Mouse (Mus musculus) frontal cortex, adult (tissue): ENCODE measurements around the gene Adgrf1.

ENCODE experiments used
- ATAC-seq: cut with Nextera tagmentation; 2 replicates; pipeline ENCODE4 v1.9.2; 2017; ENCODE audit warnings: mild to moderate bottlenecking, moderate library complexity, mixed read lengths; ENCODE audit not compliant: low TSS enrichment

Adgrf1 gene

DNA sequence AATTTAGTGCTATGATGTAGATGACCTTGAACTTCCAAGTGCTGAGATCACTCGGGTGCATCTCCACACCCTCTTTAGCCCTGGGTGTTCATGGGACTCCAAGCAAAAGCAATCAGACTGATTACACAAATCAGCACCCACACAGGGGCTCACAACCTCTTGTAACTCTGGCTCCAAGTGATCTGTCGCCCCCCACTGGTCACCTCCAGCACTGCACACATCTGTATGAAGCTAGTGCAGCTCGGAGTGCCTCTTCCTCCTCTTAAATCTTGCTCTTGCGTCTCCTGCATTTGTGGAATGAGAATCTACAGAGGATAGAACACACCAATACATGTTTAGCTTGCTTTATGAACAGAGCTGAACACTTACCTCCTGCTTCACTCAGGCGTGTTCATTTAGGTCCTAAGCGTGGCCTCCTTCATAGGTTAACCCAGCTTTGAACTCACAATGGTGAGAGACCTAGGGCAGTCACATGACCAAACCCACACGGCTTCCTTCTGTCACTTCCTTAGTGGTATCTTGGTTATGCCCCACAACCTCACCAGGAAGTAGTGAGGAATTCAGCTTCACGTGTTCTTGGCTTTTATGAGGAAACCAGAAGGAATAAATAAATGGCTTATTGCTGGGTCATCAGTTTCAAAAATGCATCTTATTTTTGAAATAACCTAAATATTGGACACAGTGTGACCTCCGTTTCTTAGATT is 2.9 kb upstream of the Adgrf1 start:
- no peak for ATAC-seq

DNA sequence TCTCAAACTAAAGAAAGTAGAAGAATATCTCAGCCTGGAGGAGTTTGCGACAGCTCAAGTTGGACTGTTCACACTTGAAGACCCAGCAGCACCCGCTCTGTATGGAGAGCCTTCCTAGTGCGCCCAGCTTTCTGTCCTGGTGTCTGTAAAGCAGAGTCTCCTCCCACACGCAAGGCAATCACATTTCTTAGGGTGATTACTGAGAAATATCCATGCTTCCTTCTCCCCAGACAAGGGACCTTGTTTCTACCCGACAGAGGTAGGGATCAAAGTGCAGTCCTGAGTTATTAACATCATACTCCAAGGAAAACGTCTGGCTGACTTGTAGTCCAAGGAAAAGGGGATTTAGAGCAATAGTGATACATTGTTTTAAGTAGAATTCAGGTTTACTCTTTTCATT is 6.1 kb downstream of the Adgrf1 start:
- ATAC-seq, result no peak

DNA sequence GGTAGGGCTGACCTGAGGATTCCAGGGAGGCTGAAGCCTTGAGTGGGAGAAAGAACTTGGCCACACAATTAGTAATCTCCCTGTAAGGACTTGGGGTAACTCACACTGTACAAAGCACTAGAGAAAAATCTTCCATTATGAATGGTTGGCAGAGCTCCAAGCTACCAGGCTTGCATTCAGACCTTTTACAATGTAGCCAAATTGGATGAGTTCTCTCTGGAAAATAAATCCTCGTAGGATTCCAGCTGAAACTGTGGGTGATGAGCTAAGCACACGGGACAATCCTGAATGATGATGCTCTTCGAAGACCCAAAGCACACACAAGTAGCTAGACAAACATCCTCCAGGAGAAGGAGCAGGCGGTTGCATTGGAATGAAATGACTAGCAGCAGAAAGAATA is 7.1 kb downstream of the Adgrf1 start:
- ATAC-seq, result peak; percentile 55

DNA sequence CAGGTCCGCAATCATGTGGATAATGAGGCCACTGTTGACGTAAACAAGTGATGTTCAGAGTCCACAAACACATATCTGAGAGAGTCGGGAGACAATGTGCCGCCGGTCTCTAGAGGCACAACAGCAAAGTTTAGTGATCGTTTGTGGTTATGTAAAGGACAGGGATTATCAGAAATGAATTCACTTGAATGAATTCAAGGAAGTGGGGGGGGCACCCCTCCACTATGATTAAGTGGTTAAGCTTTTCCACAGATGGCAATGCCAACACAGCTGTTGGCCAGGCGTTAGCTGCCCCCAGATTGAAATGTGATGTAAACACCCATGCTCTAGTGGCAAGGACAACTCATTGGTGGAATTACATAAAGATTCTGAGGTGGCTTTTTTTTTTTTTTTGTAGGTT is 9.5 kb downstream of the Adgrf1 start:
- ATAC-seq, result no peak

DNA sequence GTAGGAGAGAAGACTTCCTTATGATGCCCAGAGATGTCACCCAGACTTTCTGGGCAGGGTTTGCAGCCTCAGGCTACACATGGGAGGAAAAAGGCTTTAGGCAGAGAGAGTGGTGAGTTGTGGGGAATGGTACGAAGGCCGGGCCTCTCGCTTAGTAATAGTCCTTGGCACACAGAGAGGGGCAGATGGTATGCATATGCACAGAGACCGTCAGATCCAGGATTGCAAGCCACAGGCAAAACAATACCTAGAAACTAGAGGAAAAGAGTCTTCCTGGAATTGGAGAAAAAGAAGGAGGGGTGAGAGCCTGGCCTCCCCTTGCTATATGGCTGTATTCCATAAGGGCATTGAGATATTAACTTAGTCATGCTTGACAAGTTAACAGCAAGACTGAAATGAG is 12.2 kb downstream of the Adgrf1 start:
- ATAC-seq, result peak; percentile 85

DNA sequence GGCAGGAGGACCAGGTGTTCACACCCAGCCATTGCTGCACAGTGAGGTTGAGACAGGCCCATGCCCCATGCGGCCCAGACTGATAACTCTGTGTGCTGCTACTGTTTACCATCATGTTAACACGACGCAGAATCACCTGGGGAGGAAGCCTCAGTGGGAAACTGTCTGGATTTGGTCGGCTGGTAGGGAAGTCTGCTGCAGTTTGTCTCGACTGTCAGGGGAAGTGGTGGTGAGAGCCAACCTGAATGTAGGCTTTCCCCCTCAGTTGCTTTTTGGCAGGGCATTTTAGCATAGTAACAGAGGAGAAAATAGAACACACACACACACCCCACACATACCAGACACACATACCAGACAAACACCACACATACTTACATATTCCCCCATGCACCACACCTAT is 12.7 kb downstream of the Adgrf1 start:
- ATAC-seq, result peak; percentile 55; the same call in 1 of the 2 replicates

DNA sequence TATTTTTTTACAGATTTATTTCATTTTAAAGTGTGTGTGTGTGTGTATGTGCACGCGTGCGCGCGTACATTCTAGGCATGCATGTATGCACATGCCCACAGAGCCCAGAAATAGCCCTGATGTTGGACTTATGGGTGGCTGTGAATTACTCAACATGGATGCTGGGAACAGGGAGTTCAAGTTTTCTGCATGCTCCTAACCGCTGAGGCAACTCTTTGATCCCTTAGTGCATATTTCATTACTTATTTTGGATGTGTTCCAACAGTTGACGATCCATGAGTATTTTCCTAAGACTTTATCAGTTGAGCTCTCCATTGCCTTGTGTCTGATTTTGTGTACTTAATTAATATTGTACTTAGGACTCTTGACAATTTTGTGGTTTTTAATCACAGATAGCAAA is 29.4 kb downstream of the Adgrf1 start:
- ATAC-seq, result no peak

DNA sequence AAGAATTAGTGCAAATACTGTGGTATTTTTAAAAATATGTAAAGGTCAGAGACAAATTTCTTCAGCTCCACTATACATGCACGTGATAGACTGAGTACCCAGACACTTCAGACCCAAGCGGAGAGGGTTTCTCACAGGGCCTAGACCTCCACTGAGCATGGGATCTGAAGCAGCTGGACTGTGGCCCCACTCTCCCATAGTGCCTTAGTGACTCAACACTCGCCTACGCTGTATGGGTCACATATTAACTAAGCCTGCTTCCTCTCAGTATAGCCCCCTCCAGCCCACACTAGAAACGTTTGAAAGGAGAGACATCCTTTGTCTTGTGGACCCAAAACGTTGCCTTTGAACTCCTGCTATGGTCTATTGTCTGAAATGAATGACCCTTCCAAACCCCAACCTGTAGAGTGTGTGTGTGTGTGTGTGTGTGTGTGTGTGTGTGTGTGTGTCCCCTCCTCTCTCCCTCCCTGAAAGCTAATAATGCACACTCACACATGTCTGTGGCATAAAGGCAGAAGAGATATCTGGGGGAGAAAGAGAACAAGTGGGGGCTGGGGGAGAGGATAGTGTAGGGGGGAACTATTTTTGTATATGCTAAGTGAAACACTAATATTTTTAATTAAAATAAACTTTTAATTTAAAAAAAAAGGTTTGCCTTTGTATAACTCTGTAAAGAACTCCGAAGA is 56.0 kb downstream of the Adgrf1 start:
- ATAC-seq, result no peak

DNA sequence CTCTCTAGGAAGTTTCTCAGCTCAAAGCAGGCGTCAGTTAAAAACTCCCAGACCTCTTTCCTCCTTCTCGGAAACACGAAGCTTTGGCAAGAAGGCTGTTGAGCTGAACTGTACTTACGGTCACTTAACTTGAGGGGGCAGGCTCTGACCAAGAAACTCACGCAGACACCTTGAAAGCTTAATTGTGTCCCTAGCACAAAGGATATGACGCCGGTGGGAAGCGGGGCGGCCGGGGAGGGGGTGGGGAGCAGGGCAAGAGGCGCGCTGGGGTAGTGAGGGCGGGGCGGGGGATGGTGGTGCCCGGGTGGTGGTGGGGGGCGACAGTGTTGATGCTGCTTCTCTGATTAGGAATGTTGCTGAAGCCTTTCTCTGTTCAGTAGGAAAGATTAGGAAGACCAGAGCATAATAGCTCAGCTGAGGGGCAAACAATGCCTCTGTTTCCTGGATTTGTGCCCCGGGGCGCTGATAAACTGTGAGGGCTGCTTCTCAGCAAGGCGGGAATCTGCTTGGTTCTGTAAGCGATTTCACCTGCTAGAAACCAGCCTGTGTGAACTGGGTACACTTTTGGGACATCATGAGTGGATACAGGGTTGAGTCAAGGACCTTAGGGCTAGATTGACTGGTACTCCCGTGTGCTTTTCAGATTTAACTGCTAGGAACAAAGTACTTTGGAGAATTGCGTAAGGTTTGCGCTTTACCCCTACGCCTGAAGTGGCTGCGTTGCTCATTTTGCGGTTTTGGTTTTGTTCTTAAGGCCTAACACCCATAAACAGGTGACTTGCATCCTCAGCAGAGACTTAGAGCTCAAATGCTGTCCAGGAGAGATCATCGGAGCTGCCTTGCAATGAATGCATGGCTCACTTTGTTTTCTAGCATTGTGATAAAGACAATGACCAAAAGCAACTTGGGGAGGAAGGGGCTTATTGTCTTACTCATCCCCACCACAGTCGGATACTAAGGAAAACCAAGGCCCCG is 56.9 kb downstream of the Adgrf1 start:
- ATAC-seq, result peak; percentile 59; the same call in 1 of the 2 replicates

DNA sequence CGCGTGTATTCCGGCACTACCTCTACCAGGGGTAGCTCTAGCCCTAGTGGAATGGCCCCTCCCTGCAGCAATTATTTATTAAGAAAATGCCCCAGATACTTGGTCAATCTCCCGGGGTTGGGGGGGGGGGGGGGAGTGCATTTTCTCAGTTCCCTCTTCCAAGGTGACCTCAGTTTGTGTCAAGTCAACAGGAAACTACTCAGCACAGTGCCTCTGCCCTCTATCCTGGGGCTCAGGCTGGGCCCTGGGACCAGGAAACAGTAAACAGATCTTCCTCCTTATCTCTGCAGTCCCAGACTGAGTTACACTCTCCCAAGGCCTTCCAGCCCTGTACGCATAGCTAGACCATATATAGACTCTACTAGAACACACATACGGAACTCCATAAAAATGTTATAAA is 57.7 kb downstream of the Adgrf1 start:
- ATAC-seq, result no peak

DNA sequence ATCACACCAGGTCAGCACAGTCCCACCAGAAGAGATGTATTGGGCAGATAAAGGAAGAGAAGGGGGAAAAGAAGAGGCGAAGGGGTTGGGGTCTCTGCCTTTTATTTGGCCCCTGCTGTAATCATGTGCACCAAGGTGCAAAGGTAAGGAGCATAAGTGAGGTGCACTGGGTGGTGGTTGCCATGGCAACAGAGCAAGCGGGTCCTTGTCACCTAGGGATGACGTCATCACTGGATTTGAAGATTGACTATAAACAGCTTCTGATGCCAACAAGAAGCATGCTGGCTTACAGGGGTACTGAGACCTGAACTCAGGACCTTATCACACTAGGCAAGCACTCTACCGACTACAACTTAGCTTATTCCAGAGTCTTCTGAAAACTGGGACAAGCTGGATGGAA is 59.1 kb downstream of the Adgrf1 start:
- no peak for ATAC-seq

DNA sequence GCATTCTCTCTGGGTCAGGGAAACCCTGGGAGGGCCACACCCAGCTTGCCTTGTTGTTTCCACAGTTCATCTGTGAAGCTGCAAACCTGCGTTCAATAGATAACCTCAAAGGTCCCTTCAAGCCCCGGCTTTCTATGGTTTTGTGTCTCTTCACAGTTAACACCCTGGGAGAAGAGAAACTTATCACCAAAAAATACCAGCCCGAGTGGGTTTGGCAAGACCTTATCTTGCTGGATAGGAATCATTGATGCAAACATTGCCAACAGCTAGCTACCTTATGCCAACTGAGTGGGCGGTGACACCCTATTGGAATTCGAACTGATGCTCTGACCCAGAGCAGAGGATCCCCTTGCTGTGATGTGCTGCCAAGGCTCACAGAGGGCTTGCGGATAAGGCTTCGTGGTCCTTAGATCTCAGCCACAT is 59.6 kb downstream of the Adgrf1 start:
- no peak for ATAC-seq

DNA sequence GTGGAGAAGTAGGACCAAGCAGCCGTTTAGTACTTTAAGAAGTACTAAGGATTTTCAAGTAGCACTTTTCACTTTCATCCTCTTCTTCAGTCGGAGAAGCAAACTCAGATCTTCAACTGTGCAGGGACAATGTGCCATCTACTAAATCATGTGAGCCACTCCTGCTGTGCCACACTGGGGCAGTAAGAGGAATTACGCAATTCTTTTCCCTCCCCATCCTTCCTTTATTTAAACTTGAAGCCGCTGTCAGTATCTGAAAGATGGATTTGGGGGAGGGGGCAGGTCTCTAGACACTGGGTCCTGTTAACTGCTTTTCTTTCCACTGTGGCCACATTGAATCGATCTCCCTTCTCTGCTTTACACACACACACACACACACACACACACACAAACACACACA is 62.6 kb downstream of the Adgrf1 start:
- ATAC-seq, result no peak

DNA sequence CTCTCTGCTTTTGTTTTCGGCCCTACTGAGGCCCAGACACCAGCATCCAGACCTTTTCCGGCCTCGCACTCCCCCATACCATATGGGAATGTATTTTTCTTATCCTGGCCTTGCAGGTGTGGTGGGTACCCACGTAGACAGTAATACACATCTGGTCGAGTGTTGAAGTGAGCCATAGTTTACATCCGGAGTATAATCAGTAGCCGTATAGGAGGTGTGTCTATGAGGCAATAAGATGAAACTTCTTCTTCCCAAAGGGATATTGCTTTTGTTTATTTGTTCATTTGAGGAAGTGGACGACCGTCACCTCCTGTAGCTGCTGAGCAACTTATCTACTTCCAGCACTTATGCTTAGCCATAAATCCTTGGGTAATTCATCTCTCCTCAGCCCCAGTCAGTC is 63.9 kb downstream of the Adgrf1 start:
- no peak for ATAC-seq

DNA sequence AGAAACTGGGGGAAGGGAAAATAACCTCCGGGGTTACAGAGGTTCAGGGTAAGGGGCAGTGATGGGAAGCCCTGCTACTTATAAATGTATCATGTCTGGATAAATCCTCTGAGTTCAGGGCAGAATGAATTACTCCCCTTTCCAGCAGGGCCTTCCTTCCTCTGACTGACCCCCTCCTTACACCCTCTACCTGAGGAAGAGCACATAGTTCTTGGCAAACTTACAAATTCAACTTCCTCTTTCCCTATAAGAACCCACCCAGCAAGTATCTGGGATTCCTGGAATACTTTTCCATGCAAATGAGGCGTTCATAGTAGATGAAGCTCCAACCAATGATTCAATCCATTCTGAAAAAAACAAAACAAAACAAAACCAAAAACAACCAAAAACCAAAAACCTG is 67.5 kb downstream of the Adgrf1 start:
- no peak for ATAC-seq

DNA sequence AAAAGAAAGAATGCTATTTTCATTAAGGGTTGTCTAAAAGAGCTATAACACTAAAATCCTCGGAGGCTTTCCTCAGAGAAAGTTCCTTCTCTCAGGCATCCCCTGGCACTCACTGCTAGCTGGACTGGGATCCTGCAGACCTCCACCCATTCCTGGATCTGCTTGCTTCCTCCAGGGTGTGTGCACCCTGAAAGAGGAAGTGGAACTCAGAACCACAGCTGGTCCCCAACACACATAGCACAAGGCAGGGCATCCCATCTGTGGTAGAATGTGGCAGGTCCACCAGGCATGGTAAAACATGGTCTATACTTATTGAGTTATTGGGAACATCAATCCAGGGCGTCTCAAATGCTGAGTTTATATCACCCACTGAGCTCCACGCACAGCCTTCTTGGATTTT is 68.2 kb downstream of the Adgrf1 start:
- no peak for ATAC-seq

DNA sequence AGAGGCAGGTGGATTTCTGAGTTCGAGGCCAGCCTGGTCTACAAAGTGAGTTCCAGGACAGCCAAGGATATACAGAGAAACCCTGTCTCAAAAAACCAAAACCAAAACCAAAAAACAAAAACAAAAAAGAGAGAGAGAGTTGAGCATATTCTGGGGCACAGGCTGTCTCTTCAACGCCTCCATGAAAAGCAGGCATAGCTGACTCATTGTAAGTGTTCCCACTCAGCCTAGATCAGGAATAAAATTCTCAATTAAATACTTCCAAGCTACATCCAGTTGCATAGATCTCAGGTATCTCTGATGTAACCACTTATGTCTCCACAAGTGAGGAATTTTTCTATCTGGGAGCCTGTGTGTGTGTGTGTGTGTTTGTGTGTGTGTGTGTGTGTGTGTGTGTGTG is 76.4 kb downstream of the Adgrf1 start:
- peak; percentile 99 for ATAC-seq

DNA sequence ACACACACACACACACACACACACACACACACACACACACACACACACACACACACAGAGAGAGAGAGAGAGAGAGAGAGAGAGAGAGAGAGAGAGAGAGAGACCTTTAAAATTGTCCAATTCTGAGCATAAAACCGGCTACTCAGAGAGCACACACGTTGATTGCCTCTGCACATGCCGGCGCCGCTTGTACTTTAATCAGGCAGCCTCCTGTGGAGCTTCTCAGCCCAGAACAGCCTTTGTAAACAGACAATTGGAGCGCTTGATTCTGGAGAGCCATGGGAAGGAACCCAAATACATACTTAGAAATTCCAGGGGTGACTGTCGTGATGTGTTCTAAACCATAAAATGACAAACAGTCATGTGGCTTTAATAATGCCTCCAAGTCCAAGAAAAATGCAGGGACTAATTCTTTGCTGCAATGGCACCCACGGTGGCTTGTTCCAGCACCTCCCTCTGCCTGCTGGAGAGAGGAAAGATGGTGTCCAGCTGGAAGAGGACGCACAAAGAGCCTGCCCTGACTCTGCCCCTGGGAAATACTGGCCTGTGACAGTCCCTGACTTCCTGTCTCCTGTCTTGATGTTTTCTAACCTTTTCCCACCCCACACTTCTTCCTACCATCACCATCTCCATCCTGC is 87.9 kb downstream of the Adgrf1 start:
- ATAC-seq, result no peak

DNA sequence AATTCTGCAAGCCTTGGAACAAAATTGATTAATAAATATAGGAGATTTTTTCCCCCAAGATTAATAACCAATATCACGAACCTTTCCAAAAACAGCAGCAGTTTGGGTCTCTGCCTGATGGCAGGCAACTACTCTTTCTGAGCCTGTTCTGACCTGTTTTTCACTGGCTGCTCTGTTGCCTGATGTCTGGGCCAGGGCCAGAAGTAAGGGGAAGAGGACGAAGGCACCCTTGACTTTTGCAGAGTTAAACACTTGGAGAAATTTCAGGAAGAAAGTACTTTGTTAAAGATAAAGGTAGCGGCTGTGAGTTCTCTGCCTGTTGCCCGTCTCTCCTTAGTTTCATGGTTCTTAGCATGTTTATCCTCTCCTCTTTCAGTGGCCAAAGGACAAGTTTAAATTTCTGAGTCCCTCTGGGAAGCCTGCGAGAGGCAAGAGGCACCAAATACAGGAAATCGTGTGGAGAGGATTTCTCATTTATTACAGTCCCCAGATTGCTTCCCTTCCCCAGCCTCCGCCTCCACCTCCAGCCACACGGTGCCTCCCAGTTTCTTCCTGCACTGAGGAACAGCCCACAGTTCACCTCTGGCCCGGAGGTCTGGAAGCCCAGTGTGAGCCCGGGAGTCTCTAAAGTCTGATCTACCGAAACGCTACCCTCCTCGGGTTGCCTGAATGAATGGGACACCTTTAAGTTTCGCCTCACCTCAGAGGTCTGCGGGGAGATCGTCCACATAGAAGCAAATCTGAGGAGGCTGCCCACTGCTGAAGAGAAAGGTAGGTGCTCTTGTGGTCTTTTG is 89.9 kb downstream of the Adgrf1 start, which contains the start of gene Adgrf5:
Gene Adgrf5, plus strand, starts transcription at position 626 of the 794 bp plus-strand sequence.
- ATAC-seq, result no peak

DNA sequence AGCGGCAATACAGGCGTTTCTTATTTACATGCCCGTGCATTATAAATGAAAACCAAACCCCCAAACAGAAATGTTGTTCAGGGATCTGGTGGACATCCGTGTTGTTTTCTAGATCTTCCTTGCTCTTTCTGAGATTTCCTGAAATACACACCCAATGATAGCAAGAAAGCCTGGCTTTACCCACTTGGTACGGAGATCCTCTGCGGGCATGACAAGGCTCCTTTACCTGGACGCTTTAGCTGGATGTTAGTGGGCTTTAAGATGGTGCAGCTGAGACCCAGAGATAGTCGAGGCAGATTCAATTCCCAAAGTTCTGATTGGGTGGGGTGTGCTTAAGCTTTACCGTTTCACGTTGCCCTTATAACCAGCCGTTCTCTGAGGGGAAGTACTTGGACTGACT is 90.9 kb downstream of the Adgrf1 start:
- no peak for ATAC-seq

DNA sequence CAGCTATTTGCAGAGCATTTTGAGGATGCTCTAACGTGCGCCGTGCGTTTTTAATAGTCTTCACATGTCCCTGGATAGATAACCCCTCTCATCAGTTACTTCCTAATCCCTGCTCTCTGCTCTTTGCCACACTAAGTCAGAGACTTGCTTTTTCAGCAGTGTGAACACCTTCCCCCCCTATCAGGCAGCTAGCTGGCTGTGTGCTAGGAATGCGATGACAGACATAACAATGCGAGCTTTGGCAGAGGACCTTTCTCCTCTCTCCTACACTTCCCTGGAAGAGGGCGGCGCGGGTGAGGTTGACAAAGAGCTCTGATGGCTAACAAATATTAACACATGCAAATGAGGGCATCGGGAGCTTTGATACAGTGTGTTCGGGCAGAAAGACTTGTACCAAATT is 92.2 kb downstream of the Adgrf1 start:
- no peak for ATAC-seq
